Mouse (Mus musculus) liver, embryonic 13.5 days (tissue): ENCODE results near the gene Ttc16. TPM values are rescaled to one million over a fixed set of nuclear protein-coding genes. Genes with fewer than 3 reads are reported as not detected.

Source experiments
- ATAC-seq: fragments of 200-750 bp; cut with Nextera tagmentation; 2 replicates; pipeline ENCODE4 v1.8.0; 2017; ENCODE audit warnings: low read depth, mild to moderate bottlenecking, moderate number of reproducible peaks, moderate library complexity
- DNase-seq: peaks from one replicate; pipeline ENCODE4 v3.0.0; 2022
- H3K27ac ChIP-seq: fragments of 300-500 bp; sonication (generic); 2 replicates; pipeline ENCODE4 v1.5.1; 2015; ENCODE audit warnings: moderate library complexity, mild to moderate bottlenecking, inconsistent platforms
- H3K27me3 ChIP-seq: fragments of 300-500 bp; sonication (generic); 2 replicates; pipeline ENCODE4 v1.6.1; 2015; ENCODE audit warnings: mild to moderate bottlenecking, inconsistent platforms
- H3K36me3 ChIP-seq: fragments of 300-500 bp; sonication (generic); 2 replicates; pipeline ENCODE4 v1.6.1; 2015; ENCODE audit warnings: mild to moderate bottlenecking, inconsistent platforms
- H3K4me1 ChIP-seq: fragments of 300-500 bp; sonication (generic); replicated peaks from 2 replicates; pipeline ENCODE4 v1.6.1; 2015; ENCODE audit warnings: inconsistent platforms
- H3K4me2 ChIP-seq: fragments of 300-500 bp; sonication (generic); 2 replicates; pipeline ENCODE4 v1.6.1; 2015; ENCODE audit warnings: inconsistent platforms, mild to moderate bottlenecking, moderate library complexity
- H3K4me3 ChIP-seq: fragments of 300-500 bp; sonication (generic); replicated peaks from 2 replicates; pipeline ENCODE4 v1.5.1; 2015; ENCODE audit warnings: mild to moderate bottlenecking, inconsistent platforms
- H3K9ac ChIP-seq: fragments of 300-500 bp; sonication (generic); 2 replicates; pipeline ENCODE4 v1.6.1; 2015; ENCODE audit warnings: mild to moderate bottlenecking, inconsistent platforms
- H3K9me3 ChIP-seq: fragments of 300-500 bp; sonication (generic); replicated peaks from 2 replicates; pipeline ENCODE4 v1.6.1; 2016; ENCODE audit warnings: inconsistent platforms
- WGBS: fragments of 180-500 bp; shearing (Covaris S2); methylation state at CpG from one replicate; pipeline ENCODE4 v1.1.7; 2015; ENCODE audit not compliant: insufficient replicate concordance; 5-methylcytosine and 5-hydroxymethylcytosine counted together
- polyA plus RNA-seq: library from polyadenylated mRNA; unstranded; fragments of >200 nt; fragmentation: Nextera tagmentation; extraction: Ambion mirVana; gene quantifications from 2 replicates; pipeline ENCODE4 v1.2.1, GENCODE M21; 2015

Ttc16 gene
- polyA plus RNA-seq, 1 experiment from 2014 or later = 0.07 TPM

- no peak for ATAC-seq
- H3K4me2 ChIP-seq = no peak overlapping the region
- H3K27me3 ChIP-seq = no peaks in the 10 kb centered on the region
- peaks cover 18% of the 10 kb centered on the region for H3K4me1 ChIP-seq
- no peaks in the 10 kb centered on the region for H3K36me3 ChIP-seq
- H3K27ac ChIP-seq = no peak overlapping the region
- no peaks in the 10 kb centered on the region for H3K9me3 ChIP-seq
- WGBS = 85% methylated on average over 6 of the region's 6 CpGs
- no peak for DNase-seq
- no peak overlapping the region for H3K4me3 ChIP-seq
- no peak overlapping the region for H3K9ac ChIP-seq
Measured at GRCm38 (mm10) chr2:32778081-32778480, 2.6 kb upstream of the Ttc16 start.

- Histone ChIP-seq H3K4me1 (peaks cover 34% of the 10 kb centered on the region), H3K27me3 (no peaks in the 10 kb centered on the region), H3K9ac (peak overlapping the region; percentile 63), H3K4me3 (peak overlapping the region; percentile 64), H3K27ac (no peak overlapping the region), H3K4me2 (peak overlapping the region; percentile 91), H3K36me3 (no peaks in the 10 kb centered on the region), H3K9me3 (no peaks in the 10 kb centered on the region)
- no peak for ATAC-seq
- 33% methylated on average over 22 of the region's 22 CpGs for WGBS
- DNase-seq = no peak
Measured at GRCm38 (mm10) chr2:32776192-32776591, 759 bp upstream of the Ttc16 start.

GRCm38 (mm10) chr2:32772626-32773279, 2.7 kb downstream of the Ttc16 start:
- Histone ChIP-seq H3K4me2 (no peak overlapping the region), H3K9me3 (no peaks in the 10 kb centered on the region), H3K9ac (no peak overlapping the region), H3K36me3 (no peaks in the 10 kb centered on the region), H3K27ac (no peak overlapping the region), H3K4me3 (no peak overlapping the region), H3K4me1 (peaks cover 57% of the 10 kb centered on the region), H3K27me3 (no peaks in the 10 kb centered on the region)
- DNase-seq (no peak), ATAC-seq (no peak)
- 70% methylated on average over 8 of the region's 8 CpGs for WGBS

- Histone ChIP-seq H3K27ac (no peak overlapping the region), H3K4me3 (no peak overlapping the region), H3K9me3 (no peaks in the 10 kb centered on the region), H3K4me1 (peaks cover 66% of the 10 kb centered on the region), H3K9ac (no peak overlapping the region), H3K27me3 (no peaks in the 10 kb centered on the region), H3K4me2 (no peak overlapping the region), H3K36me3 (no peaks in the 10 kb centered on the region)
- ATAC-seq = no peak
- 21% methylated on average over 12 of the region's 12 CpGs for WGBS
- no peak for DNase-seq
Measured at GRCm38 (mm10) chr2:32771886-32772285, 3.5 kb downstream of the Ttc16 start.

- H3K27ac ChIP-seq = 0 out of 2 replicates have a peak overlapping the region, but pooled peaks have one; percentile 70
- peaks cover 52% of the 10 kb centered on the region for H3K4me1 ChIP-seq
- H3K4me3 ChIP-seq = no peak overlapping the region
- no peaks in the 10 kb centered on the region for H3K9me3 ChIP-seq
- H3K4me2 ChIP-seq = peak overlapping the region; percentile 32; the same call in 1 of the 2 replicates
- no peaks in the 10 kb centered on the region for H3K36me3 ChIP-seq
- H3K9ac ChIP-seq = no peak overlapping the region
- DNase-seq (no peak), ATAC-seq (no peak)
- H3K27me3 ChIP-seq = no peaks in the 10 kb centered on the region
- 76% methylated on average over 5 of the region's 5 CpGs for WGBS
Measured at GRCm38 (mm10) chr2:32769327-32770085, 5.9 kb downstream of the Ttc16 start.

- Histone ChIP-seq H3K4me2 (peak overlapping the region; percentile 32), H3K9me3 (no peaks in the 10 kb centered on the region), H3K4me3 (no peak overlapping the region), H3K36me3 (no peaks in the 10 kb centered on the region), H3K9ac (no peak overlapping the region), H3K4me1 (peaks cover 52% of the 10 kb centered on the region), H3K27ac (peak overlapping the region; percentile 70), H3K27me3 (no peaks in the 10 kb centered on the region)
- ATAC-seq = peak; percentile 85
- WGBS = 38% methylated on average over 19 of the region's 19 CpGs
- peak; percentile 52 for DNase-seq
Measured at GRCm38 (mm10) chr2:32768661-32769285, 6.7 kb downstream of the Ttc16 start.

GRCm38 (mm10) chr2:32767241-32767640, 8.2 kb downstream of the Ttc16 start:
- H3K9me3 ChIP-seq = no peaks in the 10 kb centered on the region
- no peak for DNase-seq
- H3K36me3 ChIP-seq = peaks cover 5% of the 10 kb centered on the region
- no peak overlapping the region for H3K4me3 ChIP-seq
- H3K27me3 ChIP-seq = no peaks in the 10 kb centered on the region
- no peak overlapping the region for H3K4me2 ChIP-seq
- H3K9ac ChIP-seq = no peak overlapping the region
- no peak for ATAC-seq
- peaks cover 46% of the 10 kb centered on the region for H3K4me1 ChIP-seq
- H3K27ac ChIP-seq = no peak overlapping the region
- 65% methylated on average over 12 of the region's 12 CpGs for WGBS

GRCm38 (mm10) chr2:32763353-32763752, 12.1 kb downstream of the Ttc16 start:
- no peak overlapping the region for H3K4me3 ChIP-seq
- ATAC-seq = no peak
- DNase-seq = no peak
- H3K27ac ChIP-seq = no peak overlapping the region
- H3K4me2 ChIP-seq = no peak overlapping the region
- peaks cover 28% of the 10 kb centered on the region for H3K36me3 ChIP-seq
- H3K27me3 ChIP-seq = no peaks in the 10 kb centered on the region
- H3K4me1 ChIP-seq = peaks cover 25% of the 10 kb centered on the region
- no peaks in the 10 kb centered on the region for H3K9me3 ChIP-seq
- no peak overlapping the region for H3K9ac ChIP-seq
- 66% methylated on average over 3 of the region's 3 CpGs for WGBS

- Histone ChIP-seq H3K36me3 (peaks cover 28% of the 10 kb centered on the region), H3K9ac (no peak overlapping the region), H3K4me2 (no peak overlapping the region), H3K27me3 (no peaks in the 10 kb centered on the region), H3K9me3 (no peaks in the 10 kb centered on the region), H3K4me1 (peaks cover 22% of the 10 kb centered on the region), H3K4me3 (no peak overlapping the region), H3K27ac (no peak overlapping the region)
- WGBS = 94% methylated on average over 4 of the region's 4 CpGs
- no peak for DNase-seq
- no peak for ATAC-seq
Measured at GRCm38 (mm10) chr2:32761859-32762258, 13.6 kb downstream of the Ttc16 start.

- H3K36me3 ChIP-seq = peaks cover 28% of the 10 kb centered on the region
- DNase-seq (no peak), ATAC-seq (no peak)
- no peak overlapping the region for H3K27ac ChIP-seq
- no peaks in the 10 kb centered on the region for H3K27me3 ChIP-seq
- H3K4me1 ChIP-seq = peaks cover 21% of the 10 kb centered on the region
- H3K9ac ChIP-seq = no peak overlapping the region
- no peak overlapping the region for H3K4me3 ChIP-seq
- H3K4me2 ChIP-seq = no peak overlapping the region
- 80% methylated on average over 14 of the region's 14 CpGs for WGBS
- no peaks in the 10 kb centered on the region for H3K9me3 ChIP-seq
Measured at GRCm38 (mm10) chr2:32761361-32761760, 14.1 kb downstream of the Ttc16 start.

- H3K9ac ChIP-seq = no peak overlapping the region
- no peak overlapping the region for H3K4me3 ChIP-seq
- 84% methylated on average over 2 of the region's 2 CpGs for WGBS
- no peak overlapping the region for H3K27ac ChIP-seq
- ATAC-seq (no peak), DNase-seq (no peak)
- no peaks in the 10 kb centered on the region for H3K9me3 ChIP-seq
- H3K27me3 ChIP-seq = no peaks in the 10 kb centered on the region
- H3K4me1 ChIP-seq = peaks cover 21% of the 10 kb centered on the region
- peaks cover 28% of the 10 kb centered on the region for H3K36me3 ChIP-seq
- H3K4me2 ChIP-seq = no peak overlapping the region
Measured at GRCm38 (mm10) chr2:32759001-32759400, 16.4 kb downstream of the Ttc16 start.
